Mouse (Mus musculus): ENCODE measurements around the gene Nectin1. TPM values are rescaled to one million over a fixed set of nuclear protein-coding genes. Genes with fewer than 3 reads are reported as not detected.

Gene Nectin1
- polyA plus RNA-seq, 1 experiment from 2014 or later: 11.1 TPM

GRCm38 (mm10) chr9:43754083-43754482 lies 10.3 kb downstream of the Nectin1 start:
- Histone ChIP-seq H3K27ac (ENCODE audit: low read length) (no peak overlapping the region), H3K4me3 (ENCODE audit: low read depth, low read length) (no peak overlapping the region), H3K36me3 (ENCODE audit: control insufficient read depth, insufficient read depth, low read length) (no peaks in the 10 kb centered on the region), H3K9ac (replicated peaks; ENCODE audit: low read depth, low read length) (no peak overlapping the region), H3K9me3 (ENCODE audit: control insufficient read depth, low read depth, low read length) (no peaks in the 10 kb centered on the region), H3K27me3 (ENCODE audit: control insufficient read depth, insufficient read depth, low read length) (no peaks in the 10 kb centered on the region), H3K4me1 (ENCODE audit: control insufficient read depth, insufficient read depth, low read length) (peaks cover 11% of the 10 kb centered on the region; the same call in 1 of the 2 replicates), H3K4me2 (replicated peaks; ENCODE audit: low read depth, low read length) (no peak overlapping the region)
- WGBS: 63% methylated on average over 5 of the region's 5 CpGs
- no peak for ATAC-seq (ENCODE audit: insufficient number of reproducible peaks, insufficient read depth, low FRiP score, low read depth)

- no peaks in the 10 kb centered on the region for H3K36me3 ChIP-seq (ENCODE audit: control insufficient read depth, insufficient read depth, low read length)
- no peaks in the 10 kb centered on the region for H3K27me3 ChIP-seq (ENCODE audit: control insufficient read depth, insufficient read depth, low read length)
- H3K4me1 ChIP-seq (ENCODE audit: control insufficient read depth, insufficient read depth, low read length): peaks cover 11% of the 10 kb centered on the region; the same call in 1 of the 2 replicates
- ATAC-seq (ENCODE audit: insufficient number of reproducible peaks, insufficient read depth, low FRiP score, low read depth): no peak
- H3K9ac ChIP-seq (replicated peaks; ENCODE audit: low read depth, low read length): no peak overlapping the region
- H3K9me3 ChIP-seq (ENCODE audit: control insufficient read depth, low read depth, low read length): no peaks in the 10 kb centered on the region
- no peak overlapping the region for H3K4me2 ChIP-seq (replicated peaks; ENCODE audit: low read depth, low read length)
- no peak overlapping the region for H3K27ac ChIP-seq (ENCODE audit: low read length)
- H3K4me3 ChIP-seq (ENCODE audit: low read depth, low read length): no peak overlapping the region
- WGBS: 52% methylated on average over 9 of the region's 9 CpGs
These were observed 11.0 kb downstream of the Nectin1 start for GRCm38 (mm10) chr9:43754768-43755197.

- Histone ChIP-seq H3K4me3 (ENCODE audit: low read depth, low read length) (no peak overlapping the region), H3K27me3 (ENCODE audit: control insufficient read depth, insufficient read depth, low read length) (no peaks in the 10 kb centered on the region), H3K27ac (ENCODE audit: low read length) (no peak overlapping the region), H3K9me3 (ENCODE audit: control insufficient read depth, low read depth, low read length) (no peaks in the 10 kb centered on the region), H3K4me1 (ENCODE audit: control insufficient read depth, insufficient read depth, low read length) (peaks cover 11% of the 10 kb centered on the region; the same call in 1 of the 2 replicates), H3K9ac (replicated peaks; ENCODE audit: low read depth, low read length) (no peak overlapping the region), H3K36me3 (ENCODE audit: control insufficient read depth, insufficient read depth, low read length) (no peaks in the 10 kb centered on the region), H3K4me2 (replicated peaks; ENCODE audit: low read depth, low read length) (no peak overlapping the region)
- ATAC-seq (ENCODE audit: insufficient number of reproducible peaks, insufficient read depth, low FRiP score, low read depth): no peak
- 47% methylated on average over 4 of the region's 4 CpGs for WGBS
These were observed 11.7 kb downstream of the Nectin1 start for GRCm38 (mm10) chr9:43755464-43755863.

GRCm38 (mm10) chr9:43755928-43756327 lies 12.1 kb downstream of the Nectin1 start:
- no peak overlapping the region for H3K27ac ChIP-seq (ENCODE audit: low read length)
- no peaks in the 10 kb centered on the region for H3K9me3 ChIP-seq (ENCODE audit: control insufficient read depth, low read depth, low read length)
- ATAC-seq (ENCODE audit: insufficient number of reproducible peaks, insufficient read depth, low FRiP score, low read depth): no peak
- peaks cover 11% of the 10 kb centered on the region; the same call in 1 of the 2 replicates for H3K4me1 ChIP-seq (ENCODE audit: control insufficient read depth, insufficient read depth, low read length)
- no peak overlapping the region for H3K4me2 ChIP-seq (replicated peaks; ENCODE audit: low read depth, low read length)
- H3K36me3 ChIP-seq (ENCODE audit: control insufficient read depth, insufficient read depth, low read length): no peaks in the 10 kb centered on the region
- H3K4me3 ChIP-seq (ENCODE audit: low read depth, low read length): no peak overlapping the region
- no peaks in the 10 kb centered on the region for H3K27me3 ChIP-seq (ENCODE audit: control insufficient read depth, insufficient read depth, low read length)
- WGBS: 82% methylated on average over 2 of the region's 2 CpGs
- no peak overlapping the region for H3K9ac ChIP-seq (replicated peaks; ENCODE audit: low read depth, low read length)

- Histone ChIP-seq H3K36me3 (ENCODE audit: control insufficient read depth, insufficient read depth, low read length) (no peaks in the 10 kb centered on the region), H3K4me1 (ENCODE audit: control insufficient read depth, insufficient read depth, low read length) (peaks cover 11% of the 10 kb centered on the region; the same call in 1 of the 2 replicates), H3K27ac (ENCODE audit: low read length) (no peak overlapping the region), H3K9me3 (ENCODE audit: control insufficient read depth, low read depth, low read length) (no peaks in the 10 kb centered on the region), H3K4me2 (replicated peaks; ENCODE audit: low read depth, low read length) (no peak overlapping the region), H3K27me3 (ENCODE audit: control insufficient read depth, insufficient read depth, low read length) (no peaks in the 10 kb centered on the region), H3K4me3 (ENCODE audit: low read depth, low read length) (no peak overlapping the region), H3K9ac (replicated peaks; ENCODE audit: low read depth, low read length) (no peak overlapping the region)
- 69% methylated on average over 10 of the region's 10 CpGs for WGBS
- ATAC-seq (ENCODE audit: insufficient number of reproducible peaks, insufficient read depth, low FRiP score, low read depth): peak; percentile 35; the same call in 1 of the 2 replicates
These were observed 13.4 kb downstream of the Nectin1 start for GRCm38 (mm10) chr9:43757225-43757624.

GRCm38 (mm10) chr9:43757972-43758965 lies 14.5 kb downstream of the Nectin1 start:
- H3K4me2 ChIP-seq (replicated peaks; ENCODE audit: low read depth, low read length): no peak overlapping the region
- H3K4me1 ChIP-seq (ENCODE audit: control insufficient read depth, insufficient read depth, low read length): peaks cover 11% of the 10 kb centered on the region; the same call in 1 of the 2 replicates
- no peaks in the 10 kb centered on the region for H3K36me3 ChIP-seq (ENCODE audit: control insufficient read depth, insufficient read depth, low read length)
- H3K27me3 ChIP-seq (ENCODE audit: control insufficient read depth, insufficient read depth, low read length): no peaks in the 10 kb centered on the region
- no peak overlapping the region for H3K9ac ChIP-seq (replicated peaks; ENCODE audit: low read depth, low read length)
- no peak overlapping the region for H3K27ac ChIP-seq (ENCODE audit: low read length)
- H3K4me3 ChIP-seq (ENCODE audit: low read depth, low read length): no peak overlapping the region
- no peak for ATAC-seq (ENCODE audit: insufficient number of reproducible peaks, insufficient read depth, low FRiP score, low read depth)
- 62% methylated on average over 5 of the region's 5 CpGs for WGBS
- no peaks in the 10 kb centered on the region for H3K9me3 ChIP-seq (ENCODE audit: control insufficient read depth, low read depth, low read length)

GRCm38 (mm10) chr9:43760078-43760477 lies 16.3 kb downstream of the Nectin1 start:
- Histone ChIP-seq H3K4me2 (replicated peaks; ENCODE audit: low read depth, low read length) (no peak overlapping the region), H3K4me3 (ENCODE audit: low read depth, low read length) (no peak overlapping the region), H3K9ac (replicated peaks; ENCODE audit: low read depth, low read length) (no peak overlapping the region), H3K27ac (ENCODE audit: low read length) (no peak overlapping the region), H3K36me3 (ENCODE audit: control insufficient read depth, insufficient read depth, low read length) (no peaks in the 10 kb centered on the region), H3K9me3 (ENCODE audit: control insufficient read depth, low read depth, low read length) (no peaks in the 10 kb centered on the region), H3K4me1 (ENCODE audit: control insufficient read depth, insufficient read depth, low read length) (peaks cover 10% of the 10 kb centered on the region; the same call in 1 of the 2 replicates), H3K27me3 (ENCODE audit: control insufficient read depth, insufficient read depth, low read length) (no peaks in the 10 kb centered on the region)
- ATAC-seq (ENCODE audit: insufficient number of reproducible peaks, insufficient read depth, low FRiP score, low read depth): no peak
- WGBS: 81% methylated on average over 12 of the region's 12 CpGs

- Histone ChIP-seq H3K4me2 (replicated peaks; ENCODE audit: low read depth, low read length) (no peak overlapping the region), H3K36me3 (ENCODE audit: control insufficient read depth, insufficient read depth, low read length) (no peaks in the 10 kb centered on the region), H3K4me3 (ENCODE audit: low read depth, low read length) (no peak overlapping the region), H3K27me3 (ENCODE audit: control insufficient read depth, insufficient read depth, low read length) (no peaks in the 10 kb centered on the region), H3K9ac (replicated peaks; ENCODE audit: low read depth, low read length) (no peak overlapping the region), H3K4me1 (ENCODE audit: control insufficient read depth, insufficient read depth, low read length) (peaks cover 7% of the 10 kb centered on the region; the same call in 1 of the 2 replicates), H3K9me3 (ENCODE audit: control insufficient read depth, low read depth, low read length) (no peaks in the 10 kb centered on the region), H3K27ac (ENCODE audit: low read length) (no peak overlapping the region)
- ATAC-seq (ENCODE audit: insufficient number of reproducible peaks, insufficient read depth, low FRiP score, low read depth): no peak
- WGBS: 60% methylated on average over 5 of the region's 5 CpGs
These were observed 17.5 kb downstream of the Nectin1 start for GRCm38 (mm10) chr9:43761181-43761820.
